Mouse (Mus musculus) CD8-positive naive resting alpha-beta T cell, adult 2 months (primary cell): ENCODE measurements around the gene Ctsll3.

Source experiments
- DNase-seq, 2 experiments: peaks; one replicate each; pipeline ENCODE4 v3.0.0; 2022; ENCODE audit warnings: low read depth in 2 of 2, low spot score in 2 of 2

Gene Ctsll3

GRCm38 (mm10) chr13:60802749-60803148 lies at the start of gene Ctsll3:
Ctsll3 (minus strand) TSS chr13:60802849.
- DNase-seq: no peak

GRCm38 (mm10) chr13:60848241-60849120 lies 45.8 kb upstream of the Ctsll3 start:
- DNase-seq: peak; percentile 55 to 61

GRCm38 (mm10) chr13:60843153-60843552 lies 40.5 kb upstream of the Ctsll3 start:
- DNase-seq: no peak

- DNase-seq: no peak
Measured at GRCm38 (mm10) chr13:60842703-60843102, 40.1 kb upstream of the Ctsll3 start.

- no peak for DNase-seq
Measured at GRCm38 (mm10) chr13:60839353-60839902, 36.8 kb upstream of the Ctsll3 start.

GRCm38 (mm10) chr13:60826052-60826451 lies 23.4 kb upstream of the Ctsll3 start:
- DNase-seq: peak; percentile 57 to 71

GRCm38 (mm10) chr13:60820486-60821175 lies 18.0 kb upstream of the Ctsll3 start:
- DNase-seq: no peak

- no peak for DNase-seq
Measured at GRCm38 (mm10) chr13:60819469-60819868, 16.8 kb upstream of the Ctsll3 start.

GRCm38 (mm10) chr13:60813722-60814121 lies 11.1 kb upstream of the Ctsll3 start:
- DNase-seq: no peak

GRCm38 (mm10) chr13:60812768-60813167 lies 10.1 kb upstream of the Ctsll3 start:
- no peak for DNase-seq

- DNase-seq: no peak
Measured at GRCm38 (mm10) chr13:60809690-60810089, 7.0 kb upstream of the Ctsll3 start.

GRCm38 (mm10) chr13:60789466-60789865 lies 13.2 kb downstream of the Ctsll3 start:
- DNase-seq: no peak

GRCm38 (mm10) chr13:60786264-60786663 lies 16.4 kb downstream of the Ctsll3 start, which contains the start of gene BC051665:
BC051665 (minus strand) TSS chr13:60786364.
- no peak for DNase-seq

- no peak for DNase-seq
Measured at GRCm38 (mm10) chr13:60783301-60783700, 19.3 kb downstream of the Ctsll3 start.

GRCm38 (mm10) chr13:60780534-60780933 lies 22.1 kb downstream of the Ctsll3 start:
- no peak for DNase-seq

GRCm38 (mm10) chr13:60761161-60761560 lies 41.5 kb downstream of the Ctsll3 start:
- no peak for DNase-seq

- no peak for DNase-seq
Measured at GRCm38 (mm10) chr13:60760392-60760791, 42.3 kb downstream of the Ctsll3 start.

GRCm38 (mm10) chr13:60759136-60759535 lies 43.5 kb downstream of the Ctsll3 start:
- no peak for DNase-seq

- no peak for DNase-seq
Measured at GRCm38 (mm10) chr13:60757292-60757691, 45.4 kb downstream of the Ctsll3 start.

GRCm38 (mm10) chr13:60755251-60755650 lies 47.4 kb downstream of the Ctsll3 start:
- no peak for DNase-seq

GRCm38 (mm10) chr13:60753216-60753615 lies 49.4 kb downstream of the Ctsll3 start:
- no peak for DNase-seq

- no peak for DNase-seq
Measured at GRCm38 (mm10) chr13:60750930-60751329, 51.7 kb downstream of the Ctsll3 start.
